Mouse (Mus musculus) bone marrow macrophage, adult 2 months (primary cell): ENCODE measurements around the gene Ell.

Experiments used
- CTCF ChIP-seq: IDR thresholded peaks from 2 replicates; pipeline ENCODE4 v1.5.1; 2012; ENCODE audit warnings: low read depth, mild to moderate bottlenecking, low read length, moderate library complexity
- POLR2A ChIP-seq: IDR thresholded peaks from 2 replicates; pipeline ENCODE4 v1.6.1; 2012; ENCODE audit warnings: mild to moderate bottlenecking, low read depth, low read length, borderline replicate concordance

GRCm38 (mm10) chr8:70627041-70627440, 87.8 kb downstream of the Ell start:
- TF ChIP-seq CTCF: no peak
- no peak for TF ChIP-seq POLR2A
